Mouse (Mus musculus) liver, embryonic 14.5 days (tissue): ENCODE data around the gene 6030458C11Rik. TPM values are rescaled to one million over a fixed set of nuclear protein-coding genes. Genes with fewer than 3 reads are reported as not detected.

Source experiments
- ATAC-seq: fragments of 200-750 bp; cut with Nextera tagmentation; 2 replicates; pipeline ENCODE4 v1.8.0; 2017; ENCODE audit warnings: moderate number of reproducible peaks, mild to moderate bottlenecking, moderate library complexity; ENCODE audit not compliant: insufficient read depth
- DNase-seq, 3 experiments: peaks; one replicate each; pipeline ENCODE4 v3.0.0-alpha.2; 2012 to 2013; ENCODE audit warnings: low read depth in 3 of 3, low spot score in 3 of 3
- H3K27ac ChIP-seq: fragments of 300-500 bp; sonication (generic); 2 replicates; pipeline ENCODE4 v1.5.1; 2014; ENCODE audit warnings: moderate library complexity, mild to moderate bottlenecking, control low read depth, inconsistent platforms
- H3K27me3 ChIP-seq: fragments of 300-500 bp; sonication (generic); 2 replicates; pipeline ENCODE4 v1.6.1; 2014; ENCODE audit warnings: mild to moderate bottlenecking, low read length, moderate library complexity; ENCODE audit not compliant: control insufficient read depth, insufficient read depth
- H3K36me3 ChIP-seq: fragments of 300-500 bp; sonication (generic); replicated peaks from 2 replicates; pipeline ENCODE4 v1.6.1; 2014; ENCODE audit warnings: low read depth; ENCODE audit not compliant: control insufficient read depth, insufficient read depth
- H3K4me1 ChIP-seq, 2 experiments: fragments of 200-500 bp in 1 of 2; fragments of 300-500 bp in 1 of 2; sonication (generic) in 1 of 2; replicated peaks; 2 replicates each; pipeline ENCODE4 v1.6.1; 2012 to 2014; ENCODE audit warnings: antibody characterized with exemption in 1 of 2, inconsistent platforms in 1 of 2, low read length in 1 of 2; ENCODE audit not compliant: control insufficient read depth in 2 of 2, insufficient read depth in 2 of 2
- H3K4me2 ChIP-seq: fragments of 300-500 bp; sonication (generic); 2 replicates; pipeline ENCODE4 v1.6.1; 2014; ENCODE audit warnings: low read depth, mild to moderate bottlenecking, control low read depth, moderate library complexity
- H3K4me3 ChIP-seq, 2 experiments: fragments of 200-500 bp in 1 of 2; fragments of 300-500 bp in 1 of 2; sonication (generic) in 1 of 2; 2 replicates each; pipeline ENCODE4 v1.5.1; 2012 to 2014; ENCODE audit warnings: low read depth in 2 of 2, low read length in 2 of 2, mild to moderate bottlenecking in 2 of 2, control low read depth in 1 of 2, inconsistent platforms in 1 of 2, moderate library complexity in 1 of 2; ENCODE audit not compliant: insufficient read depth in 1 of 2
- H3K9ac ChIP-seq: fragments of 300-500 bp; sonication (generic); replicated peaks from 2 replicates; pipeline ENCODE4 v1.6.1; 2014; ENCODE audit warnings: mild to moderate bottlenecking, control low read depth, moderate library complexity
- H3K9me3 ChIP-seq: fragments of 300-500 bp; sonication (generic); 2 replicates; pipeline ENCODE4 v1.6.1; 2016; ENCODE audit warnings: low read length, mixed read lengths; ENCODE audit not compliant: control insufficient read depth
- CTCF ChIP-seq: IDR thresholded peaks from 2 replicates; pipeline ENCODE4 v1.5.1; 2016; ENCODE audit warnings: antibody characterized with exemption, low read depth, control low read depth
- EP300 ChIP-seq: IDR thresholded peaks from 2 replicates; pipeline ENCODE4 v1.6.1; 2016; ENCODE audit warnings: antibody characterized with exemption, low read depth
- WGBS: fragments of 180-500 bp; shearing (Covaris S2); extraction: QIAGEN DNeasy Blood & Tissue Kit; methylation state at CpG from one replicate; pipeline ENCODE4 v1.1.7; 2014; ENCODE audit not compliant: insufficient replicate concordance; 5-methylcytosine and 5-hydroxymethylcytosine counted together
- polyA plus RNA-seq, 2 experiments: library from polyadenylated mRNA; depleted of rRNA in 1 of 2; stranded (reverse) in 1 of 2; unstranded in 1 of 2; fragments of >200 nt; fragmentation: Nextera tagmentation in 1 of 2; extraction: Ambion mirVana in 1 of 2; gene quantifications; 2 replicates each; pipeline versions ENCODE4 v1.2.1 to v1.2.3; 2012 to 2014

6030458C11Rik gene
- polyA plus RNA-seq, 2 experiments: 14.3 to 21.4 TPM

- DNase-seq (no peak), ATAC-seq (peak; percentile 46; the same call in 1 of the 2 replicates)
- TF ChIP-seq CTCF (no peak), EP300 (no peak)
- Histone ChIP-seq H3K4me3 (no peak overlapping the region), H3K4me1 (peaks cover 0 to 5% of the 10 kb centered on the region in 2 experiments; a peak in 1 of 4 replicates), H3K4me2 (no peak overlapping the region), H3K9ac (no peak overlapping the region), H3K27me3 (no peaks in the 10 kb centered on the region), H3K9me3 (no peaks in the 10 kb centered on the region), H3K36me3 (peaks cover 35% of the 10 kb centered on the region), H3K27ac (no peak overlapping the region)
- 75% methylated on average over 11 of the region's 11 CpGs for WGBS
Measured at GRCm38 (mm10) chr15:12848196-12848975, 23.9 kb upstream of the 6030458C11Rik start.

DNA sequence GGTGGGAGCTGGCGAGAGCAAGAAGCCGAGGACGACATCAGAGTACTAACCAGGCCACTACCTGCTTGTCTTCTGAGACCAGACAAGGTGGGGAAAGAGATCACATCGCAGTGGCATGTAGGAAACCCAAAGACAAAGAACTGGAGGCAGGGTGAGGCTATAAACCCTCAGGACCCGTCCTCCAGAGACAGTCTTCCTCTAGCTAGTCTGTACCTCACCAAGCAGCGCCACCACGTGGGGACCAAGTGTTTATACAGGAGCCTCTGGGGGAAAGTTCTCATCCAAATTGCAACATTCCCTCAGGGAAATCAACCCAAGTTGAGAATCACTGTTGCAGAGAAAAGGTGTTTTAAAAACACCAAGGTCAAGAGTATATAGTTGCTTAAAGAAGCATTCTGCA lies 18.4 kb upstream of the 6030458C11Rik start:
- Histone ChIP-seq H3K27me3 (no peaks in the 10 kb centered on the region), H3K9ac (no peak overlapping the region), H3K27ac (no peak overlapping the region), H3K36me3 (peaks cover 47% of the 10 kb centered on the region), H3K4me1 (no peaks in the 10 kb centered on the region), H3K4me2 (no peak overlapping the region), H3K4me3 (no peak overlapping the region), H3K9me3 (no peaks in the 10 kb centered on the region)
- DNase-seq (no peak), ATAC-seq (no peak)
- WGBS: 77% methylated on average over 7 of the region's 7 CpGs
- peak; percentile 53 for TF ChIP-seq CTCF
- TF ChIP-seq EP300: no peak

GRCm38 (mm10) chr15:12840737-12841136 lies 16.3 kb upstream of the 6030458C11Rik start:
- Histone ChIP-seq H3K27ac (no peak overlapping the region), H3K27me3 (no peaks in the 10 kb centered on the region), H3K36me3 (peaks cover 53% of the 10 kb centered on the region), H3K4me3 (no peak overlapping the region), H3K9me3 (no peaks in the 10 kb centered on the region), H3K4me2 (no peak overlapping the region), H3K9ac (no peak overlapping the region), H3K4me1 (no peaks in the 10 kb centered on the region)
- DNase-seq (no peak), ATAC-seq (no peak)
- WGBS: 84% methylated on average over 11 of the region's 11 CpGs
- TF ChIP-seq CTCF (no peak), EP300 (no peak)

- Histone ChIP-seq H3K4me2 (no peak overlapping the region), H3K27me3 (no peaks in the 10 kb centered on the region), H3K9me3 (no peaks in the 10 kb centered on the region), H3K4me3 (no peak overlapping the region), H3K9ac (no peak overlapping the region), H3K36me3 (peaks cover 37% of the 10 kb centered on the region), H3K4me1 (peaks cover 3 to 11% of the 10 kb centered on the region in 2 experiments; a peak in 3 of 4 replicates), H3K27ac (no peak overlapping the region)
- TF ChIP-seq CTCF: no peak
- no peak for TF ChIP-seq EP300
- WGBS: 94% methylated on average over 24 of the region's 24 CpGs
- no peak for DNase-seq
- no peak for ATAC-seq
Measured at GRCm38 (mm10) chr15:12834231-12834630, 9.8 kb upstream of the 6030458C11Rik start.

- H3K27ac ChIP-seq: no peak overlapping the region
- WGBS: 95% methylated on average over 31 of the region's 31 CpGs
- no peak overlapping the region for H3K9ac ChIP-seq
- no peaks in the 10 kb centered on the region for H3K9me3 ChIP-seq
- H3K36me3 ChIP-seq: peaks cover 40% of the 10 kb centered on the region
- DNase-seq: no peak
- TF ChIP-seq EP300: no peak
- no peak for TF ChIP-seq CTCF
- H3K4me2 ChIP-seq: no peak overlapping the region
- H3K4me3 ChIP-seq: no peak overlapping the region
- no peaks in the 10 kb centered on the region for H3K27me3 ChIP-seq
- ATAC-seq: 0 out of 2 replicates have a peak, but pooled peaks have one; percentile 10
- H3K4me1 ChIP-seq: peaks cover 3 to 13% of the 10 kb centered on the region in 2 experiments; a peak in 3 of 4 replicates
Measured at GRCm38 (mm10) chr15:12833385-12833784, 8.9 kb upstream of the 6030458C11Rik start.
